Comparison of ENCODE assay signal across 8 mouse cellular contexts in genomic region chr5:73651855-73652201, GRCm38 (mm10). TPM values are rescaled to one million over a fixed set of nuclear protein-coding genes. Genes with fewer than 3 reads are reported as not detected.
DNase-seq lines count a peak whose midpoint lies in the region; ATAC-seq and TF ChIP-seq lines count a peak whose summit lies in the region.

No protein-coding gene starts in this region.

- H3K9ac ChIP-seq in heart, embryonic 13.5 days = peak overlapping the region; percentile 76; the same call in 1 of the 2 replicates
- H3K9ac ChIP-seq in forebrain, embryonic 11.5 days (ENCODE audit: low read length) = no peak overlapping the region
- 0 out of 2 replicates have a peak overlapping the region, but pooled peaks have one; percentile 15 for H3K9ac ChIP-seq in limb, embryonic 15.5 days

- WGBS in heart, embryonic 13.5 days = 2% methylated on average over 4 of the region's 4 CpGs
- WGBS in forebrain, embryonic 11.5 days = 1% methylated on average over 4 of the region's 4 CpGs
- 5% methylated on average over 4 of the region's 4 CpGs for WGBS in limb, embryonic 15.5 days

- peak overlapping the region; percentile 98 for H3K4me2 ChIP-seq in heart, embryonic 13.5 days
- H3K4me2 ChIP-seq in forebrain, embryonic 11.5 days (ENCODE audit: low read depth, low read length, severe bottlenecking) = peak overlapping the region; percentile 64
- H3K4me2 ChIP-seq in limb, embryonic 15.5 days = peak overlapping the region; percentile 96
- H3K4me2 ChIP-seq in myocyte (ENCODE audit: low read depth) = peak overlapping the region; percentile 89

- no peak for TF ChIP-seq POLR2A in myocyte (IDR thresholded peaks at IDR 0.05; ENCODE audit: insufficient read length, low read depth)

- H3K9me3 ChIP-seq in heart, embryonic 13.5 days = no peaks in the 10 kb centered on the region
- no peaks in the 10 kb centered on the region for H3K9me3 ChIP-seq in forebrain, embryonic 11.5 days (ENCODE audit: control insufficient read depth, low read length)
- no peaks in the 10 kb centered on the region for H3K9me3 ChIP-seq in limb, embryonic 15.5 days

- no peaks in the 10 kb centered on the region for H3K79me2 ChIP-seq in myocyte (ENCODE audit: control insufficient read depth, insufficient read depth)

- no peak for ATAC-seq in heart, embryonic 13.5 days (ENCODE audit: extremely low read depth, insufficient number of reproducible peaks, low FRiP score, low TSS enrichment)
- ATAC-seq in forebrain, embryonic 11.5 days (replicated peaks; ENCODE audit: low FRiP score) = no peak
- ATAC-seq in limb, embryonic 15.5 days (ENCODE audit: insufficient number of reproducible peaks, low FRiP score, low TSS enrichment, low read depth) = no peak
- no peak for ATAC-seq in cerebellum, adult (ENCODE audit: insufficient number of reproducible peaks, low FRiP score, low TSS enrichment)
- ATAC-seq in CD4-positive, CD25-positive, alpha-beta regulatory T cell, adult 4 months = no peak

- DNase-seq in heart, adult 8-10 months (ENCODE audit: low spot score) = no peak
- DNase-seq in forebrain, embryonic 11.5 days (ENCODE audit: low spot score) = peak; percentile 51
- no peak for DNase-seq in MN1 (ENCODE audit: low spot score)

- H3K27ac ChIP-seq in heart, embryonic 13.5 days (replicated peaks) = no peak overlapping the region
- H3K27ac ChIP-seq in forebrain, embryonic 11.5 days (ENCODE audit: low read depth, low read length) = no peak overlapping the region
- no peak overlapping the region for H3K27ac ChIP-seq in limb, embryonic 15.5 days

- peaks cover 83% of the 10 kb centered on the region for H3K27me3 ChIP-seq in heart, embryonic 13.5 days (replicated peaks)
- peaks cover 52% of the 10 kb centered on the region for H3K27me3 ChIP-seq in forebrain, embryonic 11.5 days (ENCODE audit: control insufficient read depth, insufficient read depth, low read length)
- peaks cover 45% of the 10 kb centered on the region for H3K27me3 ChIP-seq in limb, embryonic 15.5 days
- peaks cover 33% of the 10 kb centered on the region for H3K27me3 ChIP-seq in myocyte (ENCODE audit: control insufficient read depth, insufficient read depth, insufficient read length)

- peak overlapping the region; percentile 68 for H3K4me3 ChIP-seq in heart, embryonic 13.5 days
- H3K4me3 ChIP-seq in forebrain, embryonic 11.5 days (ENCODE audit: low read depth, low read length) = peak overlapping the region; percentile 39
- H3K4me3 ChIP-seq in limb, embryonic 15.5 days = peak overlapping the region; percentile 52
- H3K4me3 ChIP-seq in myocyte = peak overlapping the region; percentile 19

- peaks cover 28% of the 10 kb centered on the region for H3K4me1 ChIP-seq in heart, embryonic 13.5 days
- H3K4me1 ChIP-seq in forebrain, embryonic 11.5 days (replicated peaks; ENCODE audit: control insufficient read depth, insufficient read depth, low read length) = peaks cover 14% of the 10 kb centered on the region; the same call in 1 of the 2 replicates
- H3K4me1 ChIP-seq in limb, embryonic 15.5 days = peaks cover 26% of the 10 kb centered on the region

- H3K36me3 ChIP-seq in heart, embryonic 13.5 days = no peaks in the 10 kb centered on the region
- no peaks in the 10 kb centered on the region for H3K36me3 ChIP-seq in forebrain, embryonic 11.5 days (ENCODE audit: control insufficient read depth, insufficient read depth, low read length)
- H3K36me3 ChIP-seq in limb, embryonic 15.5 days = no peaks in the 10 kb centered on the region
- H3K36me3 ChIP-seq in myocyte (ENCODE audit: control insufficient read depth, insufficient read depth) = no peaks in the 10 kb centered on the region

- H3ac ChIP-seq in myocyte (ENCODE audit: control insufficient read depth, insufficient read length) = no peak overlapping the region

TF ChIP-seq in myocyte, 11 proteins besides CTCF, POLR2A, EP300 and RAD21:
- no peak for TF ChIP-seq TCF12 (IDR thresholded peaks at IDR 0.05; ENCODE audit: insufficient read depth, poor library complexity, severe bottlenecking)
- no peak for TF ChIP-seq TCF3 (IDR thresholded peaks at IDR 0.05; ENCODE audit: insufficient read length, low read depth)
- TF ChIP-seq POLR2AphosphoS2 (IDR thresholded peaks at IDR 0.05; ENCODE audit: insufficient read length, low read depth) = no peak
- no peak for TF ChIP-seq REST (IDR thresholded peaks at IDR 0.05; ENCODE audit: insufficient read depth, insufficient read length)
- TF ChIP-seq CEBPB (IDR thresholded peaks at IDR 0.05; ENCODE audit: insufficient read depth, poor library complexity, severe bottlenecking) = no peak
- TF ChIP-seq MYOD1 (IDR thresholded peaks at IDR 0.05; ENCODE audit: control insufficient read depth in 1 of 3, insufficient read length in 2 of 3, low read depth in 2 of 3) = no peak
- TF ChIP-seq SRF (IDR thresholded peaks at IDR 0.05; ENCODE audit: control insufficient read depth, insufficient read length, low read depth) = no peak
- no peak for TF ChIP-seq MAX (IDR thresholded peaks at IDR 0.05; ENCODE audit: low read depth)
- no peak for TF ChIP-seq E2F4 (IDR thresholded peaks at IDR 0.05; ENCODE audit: insufficient read depth)
- no peak for TF ChIP-seq MYOG (IDR thresholded peaks at IDR 0.05; ENCODE audit: control insufficient read depth in 1 of 3, insufficient read depth in 1 of 3, insufficient read length in 2 of 3, low read depth in 2 of 3)
- no peak for TF ChIP-seq USF1 (IDR thresholded peaks at IDR 0.05; ENCODE audit: low read depth)

RNA-seq across cellular contexts. Expression of gene Spata18, which starts 0.6 kb away (rescaled TPM):
- polyA plus RNA-seq in heart, embryonic 13.5 days (2015; fragmentation: Nextera tagmentation; extraction: Ambion mirVana) = 0.16 and 0.17 TPM in 2 replicates
- total RNA-seq in heart, adult 8-10 months (2022) = under 1 TPM; 0.22 to 0.37 (median 0.33) TPM
- polyA plus RNA-seq in forebrain, embryonic 11.5 days (2014; fragmentation: Nextera tagmentation; extraction: Ambion mirVana) = 0.32 and 0.36 TPM in 2 replicates
- polyA plus RNA-seq in limb, embryonic 15.5 days (2015; fragmentation: Nextera tagmentation; extraction: Ambion mirVana) = 1.1 and 1.3 TPM in 2 replicates
- polyA plus RNA-seq in myocyte (2012; fragmentation: generic; extraction: Trizol) = not detected
- polyA plus RNA-seq in CD4-positive, CD25-positive, alpha-beta regulatory T cell, adult 4 months (2017; shearing (Covaris generic)) = not detected

RNA-seq across cellular contexts. Expression of gene Sgcb, which starts 4.2 kb away (rescaled TPM):
- 27.3 and 28.5 TPM in 2 replicates for polyA plus RNA-seq in heart, embryonic 13.5 days (2015; fragmentation: Nextera tagmentation; extraction: Ambion mirVana)
- total RNA-seq in heart, adult 8-10 months (2022) = 100 to 1,000 TPM; 113 to 128 (median 122) TPM
- polyA plus RNA-seq in forebrain, embryonic 11.5 days (2014; fragmentation: Nextera tagmentation; extraction: Ambion mirVana) = 19.9 and 20.5 TPM in 2 replicates
- 48.0 and 62.6 TPM in 2 replicates for polyA plus RNA-seq in limb, embryonic 15.5 days (2015; fragmentation: Nextera tagmentation; extraction: Ambion mirVana)
- 45.7 TPM for polyA plus RNA-seq in myocyte (2012; fragmentation: generic; extraction: Trizol)
- 10 to 100 TPM; 11.1 to 16.5 TPM for polyA plus RNA-seq in CD4-positive, CD25-positive, alpha-beta regulatory T cell, adult 4 months (2017; shearing (Covaris generic))

RNA-seq across cellular contexts. Expression of gene Lrrc66, which starts 19.5 kb away (rescaled TPM):
- 0.07 TPM in 1 of 2 replicates, not detected in the other for polyA plus RNA-seq in heart, embryonic 13.5 days (2015; fragmentation: Nextera tagmentation; extraction: Ambion mirVana)
- total RNA-seq in heart, adult 8-10 months (2022) = under 1 TPM in 1 of 4 experiments, not detected in 3; 0.12 TPM
- not detected in 2 replicates for polyA plus RNA-seq in forebrain, embryonic 11.5 days (2014; fragmentation: Nextera tagmentation; extraction: Ambion mirVana)
- polyA plus RNA-seq in limb, embryonic 15.5 days (2015; fragmentation: Nextera tagmentation; extraction: Ambion mirVana) = 0.32 TPM in 1 of 2 replicates, not detected in the other
- not detected for polyA plus RNA-seq in myocyte (2012; fragmentation: generic; extraction: Trizol)
- 1 to 10 TPM; 1.3 to 2.5 TPM for polyA plus RNA-seq in CD4-positive, CD25-positive, alpha-beta regulatory T cell, adult 4 months (2017; shearing (Covaris generic))
